Mouse (Mus musculus) right cerebral cortex, postnatal 4 days (tissue): ENCODE measurements around the gene Snap25.

Experiments
- DNase-seq: peaks from one replicate; pipeline ENCODE4 v3.0.0-alpha.2; 2022

The Snap25 gene

DNA sequence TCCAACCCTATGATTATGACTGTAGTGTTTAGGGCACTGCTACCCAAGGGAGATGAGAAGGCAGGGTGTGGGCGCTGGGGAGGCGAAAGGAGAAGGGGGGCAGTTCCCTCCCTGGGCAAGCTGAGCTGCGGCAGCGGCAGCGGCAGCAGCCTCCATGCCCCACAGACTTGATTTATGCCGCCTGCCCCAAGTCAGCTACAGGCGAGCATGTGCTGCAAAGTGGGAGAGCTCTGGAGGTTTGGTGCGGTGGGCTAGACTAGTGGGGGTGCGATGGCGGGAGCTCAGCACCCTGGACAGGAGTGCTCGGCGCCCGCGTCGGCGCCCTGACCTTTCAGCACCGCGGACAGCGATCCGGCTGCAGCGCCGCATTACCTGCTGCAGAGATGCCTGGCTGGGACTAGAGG lies 757 bp downstream of the Snap25 start:
- DNase-seq, result peak; percentile 73

DNA sequence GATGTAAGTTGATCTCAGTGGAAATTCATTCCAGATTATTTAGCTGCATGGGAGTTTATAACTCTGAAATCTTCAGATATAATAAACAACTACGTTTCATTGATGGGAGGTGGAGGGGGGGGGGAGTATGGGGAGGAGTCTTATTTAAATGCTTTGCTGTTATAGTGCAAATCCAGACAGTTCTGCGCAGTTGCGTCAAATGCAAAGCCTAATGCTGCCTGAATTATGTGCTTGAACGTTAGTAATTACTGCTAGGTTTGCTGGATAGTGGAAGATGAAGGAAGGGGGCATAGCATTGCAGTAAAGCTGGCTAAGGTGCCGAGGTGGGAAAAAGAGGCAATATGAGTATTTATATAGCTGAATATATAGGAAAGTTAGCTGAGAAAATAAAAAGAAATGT lies 2.3 kb downstream of the Snap25 start:
- DNase-seq, result no peak

DNA sequence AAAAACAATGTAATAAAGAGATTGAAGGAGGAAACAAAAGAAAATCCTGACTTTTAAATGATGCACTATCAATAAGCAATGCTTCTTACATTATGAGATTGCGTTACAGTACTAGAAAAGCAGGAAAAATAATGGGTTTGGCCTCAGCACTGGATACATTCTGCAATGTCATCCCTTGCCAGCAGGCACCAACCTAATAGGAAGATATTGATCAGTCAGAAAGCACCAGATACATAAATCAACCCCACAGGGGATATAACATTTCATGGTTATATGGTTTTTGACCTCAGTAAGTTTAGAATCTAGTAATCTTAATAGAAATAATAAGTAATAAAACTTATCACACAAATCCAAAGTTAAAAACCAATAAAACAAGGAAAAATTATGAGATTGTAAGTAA lies 3.1 kb downstream of the Snap25 start:
- DNase-seq, result no peak

DNA sequence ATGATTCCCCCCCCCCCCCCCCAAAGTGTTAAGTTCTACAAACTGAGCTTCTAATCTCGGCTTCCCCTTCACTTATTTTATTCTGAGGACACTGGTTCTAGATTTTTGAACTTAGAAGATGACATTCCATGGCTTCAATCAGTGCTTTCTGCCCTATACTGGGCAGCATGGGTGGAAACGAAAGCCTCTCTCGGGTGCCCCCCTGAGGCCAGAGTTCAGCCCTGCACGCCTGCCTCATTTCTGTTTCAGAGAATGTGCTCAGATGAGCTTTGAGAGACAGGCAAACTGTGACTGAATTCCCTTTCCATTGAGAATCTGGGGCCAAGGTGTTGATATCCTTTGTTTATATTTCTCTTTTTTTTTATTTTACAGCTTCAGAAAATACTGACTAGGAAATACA lies 7.0 kb downstream of the Snap25 start:
- peak; percentile 38 for DNase-seq

DNA sequence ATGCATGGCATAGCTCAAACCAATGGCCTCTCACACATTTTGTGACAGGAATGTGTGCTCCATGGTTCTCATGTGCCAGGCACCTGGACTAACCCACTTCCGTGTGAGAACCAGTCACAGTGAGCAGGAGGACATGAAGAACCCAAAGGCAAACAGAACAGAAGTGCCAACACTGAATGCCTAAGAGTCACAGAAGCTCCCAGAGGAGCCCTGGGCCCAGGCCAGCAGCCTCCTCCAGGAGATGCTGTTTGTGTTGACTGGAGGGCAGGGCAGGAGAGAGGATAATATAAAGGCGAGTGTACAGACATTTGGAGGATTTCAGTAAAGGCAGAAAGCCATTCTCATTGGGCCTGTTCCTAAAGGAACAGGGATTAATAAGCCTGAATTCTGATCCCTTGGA lies 25.0 kb downstream of the Snap25 start:
- DNase-seq, result no peak

DNA sequence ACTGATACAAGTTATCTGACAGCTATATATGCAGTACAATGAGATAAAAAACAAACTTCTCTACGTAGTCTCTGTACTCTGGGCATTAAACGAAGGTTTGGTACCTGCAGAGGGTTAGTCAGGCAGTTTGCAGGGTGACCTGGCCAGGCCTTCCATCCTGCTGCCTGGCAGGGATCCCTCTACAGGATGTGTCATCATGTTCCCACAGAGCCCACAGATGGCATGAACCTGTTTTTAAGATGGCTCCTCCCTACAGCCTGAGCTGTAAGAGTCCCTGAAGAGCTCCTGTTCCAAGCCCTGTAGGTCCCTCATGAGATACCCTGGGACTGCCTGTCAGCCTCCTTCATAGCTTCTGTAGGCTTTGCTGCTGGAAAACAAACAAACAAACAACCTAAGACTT lies 29.0 kb downstream of the Snap25 start:
- DNase-seq, result no peak

DNA sequence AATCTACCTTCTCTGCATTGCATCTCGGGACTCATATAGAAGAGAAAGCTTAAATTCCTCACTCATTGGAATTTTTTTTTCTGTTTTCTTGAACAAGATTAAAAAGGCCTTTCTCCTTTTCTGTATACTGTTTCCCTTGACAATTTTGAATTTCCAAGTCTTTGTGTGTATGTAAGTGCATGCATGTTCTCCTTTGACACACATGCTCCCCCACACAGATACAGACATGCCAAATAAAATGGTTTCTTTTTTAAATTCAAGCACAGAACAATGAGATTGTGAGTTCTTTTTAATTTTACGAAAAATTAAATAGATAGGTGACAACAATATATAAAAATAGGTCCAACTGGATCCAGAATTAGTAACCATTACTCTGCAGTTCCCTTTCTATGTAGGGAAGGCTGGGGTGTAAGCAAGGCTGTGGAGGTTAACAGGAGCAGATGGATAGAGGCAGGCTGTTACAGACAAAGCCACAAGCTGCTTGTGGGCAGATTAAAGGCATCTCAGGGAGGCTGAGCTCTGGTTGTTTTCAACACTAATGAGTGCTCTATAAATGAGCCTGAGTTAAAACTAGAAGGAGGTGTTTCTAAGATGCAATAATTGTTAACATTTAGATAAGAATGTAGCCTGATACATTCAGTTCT lies 31.6 kb downstream of the Snap25 start:
- DNase-seq, result no peak

DNA sequence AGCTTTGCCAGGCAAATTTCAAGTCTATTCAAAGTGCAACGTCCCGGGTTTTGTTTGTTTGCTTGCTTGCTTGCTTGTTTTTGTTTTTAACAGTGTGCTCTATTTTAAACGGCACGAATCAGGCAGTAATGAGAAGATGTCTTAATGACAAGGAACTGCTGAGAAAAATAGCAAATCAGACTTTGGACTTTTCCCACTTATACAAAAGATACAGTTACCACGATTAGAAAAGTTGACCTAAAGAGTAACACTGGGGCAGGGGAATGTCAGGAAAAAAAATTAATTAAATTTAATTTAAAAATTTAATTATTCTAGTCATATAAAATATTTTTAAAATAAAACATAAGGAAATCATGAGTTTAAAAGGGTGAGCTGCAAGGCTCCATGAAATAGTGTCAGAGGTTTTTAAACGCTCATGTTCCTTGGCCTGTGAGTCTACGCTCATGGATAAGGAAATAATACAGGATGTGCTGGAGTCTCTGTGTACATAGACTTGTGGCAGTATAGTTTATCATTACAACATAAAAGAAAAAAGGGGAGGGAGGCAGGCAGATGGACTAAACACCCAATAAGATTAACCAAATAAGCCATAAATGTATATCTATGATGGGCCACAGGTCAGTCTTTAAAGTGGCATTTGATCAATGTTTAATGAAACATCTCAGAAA lies 32.2 kb downstream of the Snap25 start:
- DNase-seq, result no peak

DNA sequence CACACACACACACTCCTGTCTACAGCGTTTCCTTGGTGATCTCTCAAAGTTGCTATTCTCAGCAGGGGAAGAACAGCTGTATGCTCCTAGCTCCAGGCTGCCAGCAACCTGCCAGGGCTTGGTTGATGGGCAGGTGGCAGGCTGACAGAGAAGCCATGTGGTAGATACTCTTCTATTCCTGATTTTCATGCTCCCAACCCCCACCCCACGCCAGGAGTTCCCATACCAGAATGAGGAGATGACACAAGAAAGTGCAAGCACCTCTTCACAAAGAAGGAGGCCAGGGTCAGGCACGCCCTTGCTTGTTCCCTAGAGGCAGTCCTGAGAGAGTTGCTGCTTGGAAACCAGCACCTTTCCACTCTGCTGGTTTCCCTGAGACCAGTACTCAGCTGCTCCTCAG lies 40.4 kb downstream of the Snap25 start:
- peak; percentile 35 for DNase-seq

DNA sequence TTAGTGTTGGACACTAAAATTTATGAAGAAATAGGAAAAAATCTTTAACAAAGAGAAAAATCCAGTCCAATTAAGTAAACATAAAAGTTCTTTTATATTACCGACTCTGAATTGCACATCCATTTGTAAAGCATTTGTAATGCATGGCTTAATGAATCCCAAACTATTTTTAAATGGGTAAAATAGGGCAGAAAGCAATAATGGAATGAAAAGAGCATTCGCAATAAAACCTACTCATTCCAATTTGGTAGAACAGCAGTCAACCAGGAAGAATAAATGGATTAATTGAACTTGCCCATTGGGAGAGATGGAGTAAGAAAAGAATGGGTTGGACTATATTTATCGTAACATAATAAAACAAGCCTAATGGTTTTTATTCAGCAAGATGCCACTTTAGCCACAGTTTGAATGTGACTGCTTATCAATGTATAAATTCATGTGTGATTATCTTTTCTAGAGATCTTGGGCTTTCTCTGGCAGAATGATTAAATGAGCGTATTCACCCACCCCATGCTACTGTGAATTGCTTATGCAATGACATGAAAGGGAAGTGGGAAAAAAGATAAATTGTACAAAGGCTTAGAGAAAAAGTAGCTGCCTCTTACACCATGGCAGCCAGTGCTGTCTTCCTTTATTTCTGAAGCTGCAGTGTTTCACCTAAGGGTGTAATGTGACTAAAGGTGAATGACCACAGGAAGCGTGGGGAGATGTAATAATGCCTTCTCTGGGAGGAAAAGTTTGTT lies 45.7 kb downstream of the Snap25 start:
- no peak for DNase-seq

DNA sequence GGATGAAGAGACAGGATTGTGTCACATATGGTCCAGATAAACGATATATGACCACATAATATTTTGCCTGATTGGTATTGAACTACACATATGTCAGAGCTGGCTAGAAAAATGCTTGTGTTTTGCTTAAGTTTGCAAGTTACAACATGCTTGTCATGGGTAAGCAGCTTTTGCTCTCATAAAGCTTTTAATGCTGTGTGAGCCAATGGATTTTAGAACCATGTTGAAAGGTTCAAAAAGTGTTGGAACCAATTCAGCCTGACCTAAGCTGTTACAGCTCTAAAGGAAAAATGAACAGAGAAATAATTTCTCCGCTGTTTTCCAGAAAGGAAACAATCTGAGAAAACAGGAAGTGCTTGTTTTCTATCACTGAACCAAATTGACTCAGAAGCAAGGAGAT lies 64.9 kb downstream of the Snap25 start:
- DNase-seq, result no peak

DNA sequence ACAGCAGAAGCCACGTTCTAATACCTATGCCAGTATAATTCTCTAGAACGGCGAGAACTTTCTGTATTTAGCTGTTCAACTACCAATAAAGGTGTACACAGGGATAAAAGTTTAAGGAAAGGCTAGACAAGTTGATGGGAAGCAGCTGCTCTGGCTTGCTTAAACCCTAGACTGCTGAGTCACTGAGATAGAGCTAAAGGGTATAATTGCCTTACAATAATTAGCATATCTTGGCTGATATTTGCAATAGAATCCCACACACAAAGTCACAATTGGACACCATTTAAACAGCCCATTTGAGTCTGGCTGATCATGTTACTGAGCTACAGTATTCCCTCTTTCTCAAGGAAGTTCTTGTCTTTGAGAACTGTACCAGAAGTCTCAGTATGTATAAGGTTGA lies 65.4 kb downstream of the Snap25 start:
- DNase-seq, result no peak

DNA sequence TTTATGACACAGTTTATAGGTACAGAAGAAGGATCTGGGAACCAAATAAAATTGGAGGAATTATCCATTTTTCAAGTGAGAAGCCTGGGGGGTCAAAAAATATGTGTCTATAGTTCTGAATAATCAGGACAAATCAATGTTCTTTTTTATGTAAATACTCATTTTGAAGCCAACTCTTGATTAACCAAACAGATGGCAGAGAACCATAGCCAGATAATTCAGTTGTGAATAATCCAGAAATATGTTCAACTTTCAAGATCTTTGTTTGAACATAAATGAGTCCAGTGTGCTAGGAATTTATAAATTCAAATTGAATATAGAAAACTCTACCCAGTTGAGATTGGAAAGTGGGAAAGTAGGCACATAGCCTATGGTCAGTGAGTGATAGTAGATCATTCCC lies 67.0 kb downstream of the Snap25 start:
- DNase-seq, result no peak

DNA sequence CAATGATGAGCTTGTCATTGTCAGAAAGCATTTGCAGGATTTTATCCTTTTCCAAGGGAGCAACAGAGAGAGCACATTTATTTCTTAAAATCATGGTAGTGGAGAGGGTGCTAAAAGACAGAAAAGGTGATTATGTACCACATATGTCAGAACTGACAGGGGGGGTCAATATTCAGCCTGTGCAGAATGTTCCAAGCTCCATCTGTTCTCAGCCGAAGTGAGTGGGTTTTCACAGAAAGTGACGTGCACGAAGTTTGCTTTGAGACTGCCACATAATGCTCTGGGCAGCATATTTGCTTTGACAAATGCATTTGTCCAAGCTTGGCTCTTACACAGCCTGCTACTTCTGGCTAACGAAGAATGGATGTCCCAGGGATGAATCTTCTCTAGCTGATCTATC lies 71.1 kb downstream of the Snap25 start:
- no peak for DNase-seq

DNA sequence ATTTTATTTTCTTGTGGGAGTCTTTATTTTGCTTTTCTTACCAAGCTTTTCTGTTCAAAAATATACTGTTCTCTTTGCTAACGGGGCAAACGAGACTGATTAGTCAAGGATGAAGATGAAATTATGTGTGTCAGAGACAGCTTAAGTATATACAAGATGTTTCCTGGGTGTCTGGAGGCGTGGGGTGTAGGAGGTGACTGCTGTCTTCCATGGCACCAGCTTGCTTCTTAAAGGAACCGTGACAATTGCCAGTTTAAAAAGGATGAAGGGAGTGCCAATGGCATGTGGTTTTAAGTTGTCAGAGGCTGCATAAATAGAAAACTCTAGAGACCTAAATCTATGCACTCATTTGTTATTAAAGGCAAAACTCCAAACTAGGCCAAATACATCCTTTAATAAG lies 75.1 kb downstream of the Snap25 start:
- DNase-seq, result no peak

DNA sequence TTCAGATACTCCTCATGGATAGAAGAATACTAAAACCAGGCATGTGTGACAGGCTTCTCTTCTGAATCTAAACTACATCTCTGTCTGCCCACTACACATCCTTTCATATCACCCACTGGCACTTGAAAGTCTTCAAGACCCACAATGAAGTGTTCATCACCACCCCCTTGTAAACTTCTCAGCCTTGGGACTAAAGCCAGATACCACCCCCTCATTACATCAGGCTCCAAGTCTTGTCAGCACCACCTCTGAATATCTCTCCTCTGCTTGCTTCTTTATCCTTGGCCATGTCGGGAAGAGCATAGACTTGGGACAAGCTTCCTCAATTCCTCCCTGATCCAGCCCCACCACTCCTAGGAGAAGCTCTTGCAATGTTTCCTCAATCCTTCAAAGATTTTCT lies 83.3 kb downstream of the Snap25 start:
- DNase-seq, result no peak

DNA sequence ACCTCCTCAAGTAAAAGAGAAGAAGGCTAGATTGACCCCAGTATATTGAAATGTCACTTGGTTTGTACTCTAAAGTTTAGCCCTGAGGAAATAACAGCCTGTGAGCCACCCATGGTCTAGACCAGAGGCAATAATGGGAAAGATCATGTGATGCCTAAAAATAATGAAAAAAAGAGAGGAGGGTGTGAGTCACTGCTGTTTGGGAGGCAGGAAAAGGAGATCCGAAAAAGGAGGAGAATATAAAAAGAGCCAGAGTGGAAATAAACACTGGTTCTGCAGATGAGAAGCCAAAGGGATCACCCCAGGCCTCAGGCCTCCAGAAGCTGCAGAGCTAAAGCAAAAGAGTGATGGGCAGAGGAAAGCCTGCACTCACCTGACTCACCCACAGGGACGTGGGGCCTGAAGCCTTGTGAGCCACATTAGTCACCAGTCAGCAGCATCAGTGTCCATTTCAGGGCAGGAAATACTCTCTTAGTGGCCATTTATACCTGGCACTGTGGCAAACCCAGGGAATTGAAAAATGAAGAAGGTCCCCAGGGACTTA lies 85.7 kb downstream of the Snap25 start:
- DNase-seq, result no peak

DNA sequence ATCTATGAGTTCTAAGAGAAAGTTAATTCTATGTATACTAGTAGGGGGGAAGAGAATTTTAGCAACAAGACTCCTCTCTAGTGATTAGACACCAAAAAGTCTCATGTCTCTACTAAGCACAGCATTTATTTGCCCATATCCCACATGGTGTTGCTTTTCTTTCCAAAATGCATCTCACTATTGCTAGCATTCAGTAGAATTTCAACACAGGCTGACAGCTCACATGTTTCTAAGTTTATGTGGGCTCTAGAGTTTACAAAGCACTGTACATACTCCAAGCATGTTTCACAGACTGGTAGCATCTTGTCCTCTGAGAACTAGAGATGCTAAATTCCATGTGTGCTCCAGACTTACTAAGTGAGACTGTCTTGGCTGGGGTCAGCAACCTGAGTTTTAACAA lies 87.8 kb downstream of the Snap25 start:
- no peak for DNase-seq

DNA sequence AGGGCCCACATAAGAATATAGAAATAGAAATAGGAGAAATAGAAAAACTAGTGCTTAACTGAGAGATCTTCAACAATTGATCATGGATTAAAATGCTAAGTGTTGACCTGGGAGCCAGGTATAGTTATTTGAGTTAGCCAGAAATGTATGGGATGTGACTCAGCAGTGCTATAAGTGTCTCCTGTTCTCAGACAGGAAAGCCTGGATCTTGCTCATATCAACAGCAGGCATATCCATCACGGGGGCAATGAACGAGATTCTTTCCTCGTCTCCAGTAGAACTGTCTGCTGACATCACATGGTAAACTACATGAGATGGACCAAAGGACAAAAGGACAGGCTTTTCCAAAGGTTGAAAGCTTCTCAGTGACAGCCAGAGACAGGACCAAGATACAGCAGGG lies 88.8 kb downstream of the Snap25 start:
- DNase-seq, result no peak

DNA sequence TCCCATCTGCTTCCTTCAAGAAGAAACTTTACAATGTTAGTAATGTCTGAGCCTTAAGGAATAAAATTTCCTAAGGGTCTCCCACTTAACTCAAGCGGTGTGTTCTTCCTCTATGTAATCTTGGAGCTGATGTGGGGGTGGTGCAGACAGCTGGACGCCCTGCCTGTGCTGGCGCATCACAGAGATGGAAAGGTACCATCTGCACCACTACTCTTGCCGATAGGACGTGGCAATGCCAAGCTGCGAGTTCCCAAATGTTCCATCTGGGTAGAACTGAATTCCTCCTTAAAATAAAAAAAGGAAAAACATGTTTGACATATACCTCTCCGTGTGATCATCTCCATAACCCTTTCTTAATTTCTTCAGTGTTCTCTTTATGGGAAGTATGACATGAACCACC lies 89.9 kb downstream of the Snap25 start:
- no peak for DNase-seq

DNA sequence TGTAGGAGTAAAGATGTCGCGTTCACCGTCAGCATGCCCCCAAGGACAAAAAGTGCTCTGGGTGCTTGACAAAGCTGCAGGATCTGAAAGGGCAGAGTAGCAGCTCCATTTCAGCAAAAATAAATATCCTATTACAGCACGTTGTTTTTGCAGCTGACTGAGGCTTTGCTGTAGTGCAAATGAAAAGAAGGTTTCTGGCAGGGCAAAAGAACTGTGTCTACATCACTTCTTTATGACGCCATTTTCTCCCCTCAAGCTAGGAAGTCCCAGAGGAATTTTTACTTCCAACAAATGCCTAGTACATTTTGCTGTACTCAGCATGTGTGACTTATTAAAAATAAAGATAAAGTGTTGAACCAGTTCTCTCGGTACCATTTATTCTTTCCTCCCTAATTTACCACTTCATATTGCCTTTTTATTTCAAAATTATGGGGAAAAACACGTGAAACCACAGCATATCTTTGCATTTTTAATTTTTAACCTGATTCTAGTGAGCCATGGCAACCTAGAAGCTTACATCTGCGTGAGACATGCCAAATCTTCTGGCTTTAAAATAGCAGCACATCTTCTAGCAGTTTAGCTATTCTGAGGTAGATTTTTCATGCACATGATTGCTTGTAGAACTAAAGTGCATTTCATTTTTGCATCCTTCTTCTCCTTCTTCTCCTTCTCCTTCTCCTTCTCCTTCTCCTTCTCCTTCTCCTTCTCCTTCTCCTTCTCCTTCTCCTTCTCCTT lies 94.9 kb downstream of the Snap25 start:
- DNase-seq, result no peak

DNA sequence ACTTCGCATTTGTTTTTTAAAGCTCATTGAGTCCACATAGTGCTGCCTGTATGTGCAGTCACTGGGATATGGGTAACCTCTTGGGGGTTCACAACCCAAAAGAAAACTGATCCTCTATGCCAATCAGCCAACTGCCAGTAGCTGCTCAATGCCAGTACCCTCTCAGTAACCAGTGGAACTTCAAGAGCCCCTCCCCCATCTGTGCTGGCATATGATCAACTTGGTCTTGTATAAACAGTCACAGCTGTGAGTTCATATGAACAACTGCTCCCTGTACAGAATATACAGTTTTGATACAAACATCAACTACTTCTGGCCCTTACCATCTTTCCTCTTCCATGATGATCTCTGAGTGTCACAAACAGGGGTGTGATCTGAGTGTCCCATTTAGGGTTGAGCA lies 98.1 kb downstream of the Snap25 start:
- DNase-seq, result no peak

DNA sequence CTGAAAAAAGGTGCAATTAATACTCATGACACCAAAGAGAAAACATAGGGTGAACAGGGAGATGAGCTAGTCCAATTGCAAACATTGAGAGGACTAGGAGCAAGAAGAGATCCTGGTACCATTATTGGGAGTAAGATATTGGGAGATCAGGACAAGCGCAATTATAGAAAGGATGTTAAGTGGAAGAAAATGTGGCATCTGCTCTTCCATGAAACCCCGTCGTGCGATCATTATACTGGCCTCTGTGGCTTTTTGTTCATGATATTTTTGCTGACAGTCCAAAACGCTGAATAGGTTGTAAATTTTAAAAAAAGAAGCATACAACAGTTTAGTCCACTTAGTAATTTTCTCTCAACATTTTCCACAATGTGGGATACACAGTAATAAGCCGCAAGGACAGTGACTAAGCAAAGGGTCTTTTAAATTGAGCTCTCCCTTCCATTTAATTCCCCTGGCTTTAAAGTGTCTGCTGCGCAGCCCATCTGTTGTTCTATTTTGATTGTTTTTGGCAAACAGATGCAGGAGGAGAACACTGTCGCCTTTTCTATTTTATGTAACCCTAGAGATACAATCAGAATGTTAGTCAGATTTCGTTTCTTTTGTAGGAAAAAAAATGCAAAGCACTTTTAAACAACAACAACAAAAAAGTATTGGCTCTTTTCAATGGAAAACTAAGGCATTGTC lies 103.6 kb downstream of the Snap25 start:
- no peak for DNase-seq
